Mouse (Mus musculus): Measurements from ENCODE around the gene Pik3r5. TPM values are rescaled to one million over a fixed set of nuclear protein-coding genes. Genes with fewer than 3 reads are reported as not detected.
A peak's percentile ranks its signal among the peaks of the same experiment; 100 is the strongest.

Gene Pik3r5
- polyA plus RNA-seq, 1 experiment from 2014 or later: 0.74 TPM

- Histone ChIP-seq H3K9me3 (ENCODE audit: control insufficient read depth, low read length) (no peaks in the 10 kb centered on the region), H3K4me1 (replicated peaks; ENCODE audit: control insufficient read depth, insufficient read depth, low read length) (peaks cover 16% of the 10 kb centered on the region), H3K27me3 (ENCODE audit: control insufficient read depth, insufficient read depth, low read length) (peaks cover 80% of the 10 kb centered on the region), H3K27ac (ENCODE audit: low read depth, low read length) (peak overlapping the region; percentile 91; the same call in 1 of the 2 replicates), H3K9ac (ENCODE audit: low read depth, low read length) (no peak overlapping the region), H3K4me3 (ENCODE audit: low read depth, low read length) (no peak overlapping the region; the same call in 1 of the 2 replicates), H3K4me2 (replicated peaks; ENCODE audit: low read depth, low read length) (no peak overlapping the region), H3K36me3 (ENCODE audit: control insufficient read depth, insufficient read depth, low read length) (no peaks in the 10 kb centered on the region)
- ATAC-seq (ENCODE audit: low FRiP score): no peak
- peak; percentile 31 for DNase-seq (ENCODE audit: low spot score)
- WGBS: 19% methylated on average over 11 of the region's 11 CpGs
Observed at GRCm38 (mm10) chr11:68387971-68388654, 43.8 kb upstream of the Pik3r5 start.

GRCm38 (mm10) chr11:68388655-68389015 lies 43.3 kb upstream of the Pik3r5 start:
- WGBS: 10% methylated on average over 1 of the region's 1 CpGs
- no peaks in the 10 kb centered on the region for H3K9me3 ChIP-seq (ENCODE audit: control insufficient read depth, low read length)
- H3K9ac ChIP-seq (ENCODE audit: low read depth, low read length): no peak overlapping the region
- DNase-seq (ENCODE audit: low spot score) (peak; percentile 26), ATAC-seq (ENCODE audit: low FRiP score) (no peak)
- no peak overlapping the region for H3K4me2 ChIP-seq (replicated peaks; ENCODE audit: low read depth, low read length)
- no peak overlapping the region for H3K27ac ChIP-seq (ENCODE audit: low read depth, low read length)
- peaks cover 12% of the 10 kb centered on the region for H3K4me1 ChIP-seq (replicated peaks; ENCODE audit: control insufficient read depth, insufficient read depth, low read length)
- H3K4me3 ChIP-seq (ENCODE audit: low read depth, low read length): no peak overlapping the region
- H3K36me3 ChIP-seq (ENCODE audit: control insufficient read depth, insufficient read depth, low read length): no peaks in the 10 kb centered on the region
- peaks cover 76% of the 10 kb centered on the region for H3K27me3 ChIP-seq (ENCODE audit: control insufficient read depth, insufficient read depth, low read length)

GRCm38 (mm10) chr11:68389621-68390020 lies 42.3 kb upstream of the Pik3r5 start:
- H3K9ac ChIP-seq (ENCODE audit: low read depth, low read length): no peak overlapping the region
- H3K4me2 ChIP-seq (replicated peaks; ENCODE audit: low read depth, low read length): no peak overlapping the region
- 3% methylated on average over 8 of the region's 8 CpGs for WGBS
- no peaks in the 10 kb centered on the region for H3K36me3 ChIP-seq (ENCODE audit: control insufficient read depth, insufficient read depth, low read length)
- no peaks in the 10 kb centered on the region for H3K9me3 ChIP-seq (ENCODE audit: control insufficient read depth, low read length)
- H3K27ac ChIP-seq (ENCODE audit: low read depth, low read length): no peak overlapping the region
- ATAC-seq (ENCODE audit: low FRiP score): no peak
- no peak overlapping the region for H3K4me3 ChIP-seq (ENCODE audit: low read depth, low read length)
- H3K27me3 ChIP-seq (ENCODE audit: control insufficient read depth, insufficient read depth, low read length): peaks cover 75% of the 10 kb centered on the region
- peak; percentile 37 for DNase-seq (ENCODE audit: low spot score)
- peaks cover 12% of the 10 kb centered on the region for H3K4me1 ChIP-seq (replicated peaks; ENCODE audit: control insufficient read depth, insufficient read depth, low read length)

GRCm38 (mm10) chr11:68390381-68391287 lies 41.3 kb upstream of the Pik3r5 start:
- Histone ChIP-seq H3K4me2 (replicated peaks; ENCODE audit: low read depth, low read length) (no peak overlapping the region), H3K9me3 (ENCODE audit: control insufficient read depth, low read length) (no peaks in the 10 kb centered on the region), H3K4me1 (replicated peaks; ENCODE audit: control insufficient read depth, insufficient read depth, low read length) (peaks cover 5% of the 10 kb centered on the region), H3K27me3 (ENCODE audit: control insufficient read depth, insufficient read depth, low read length) (peaks cover 72% of the 10 kb centered on the region), H3K36me3 (ENCODE audit: control insufficient read depth, insufficient read depth, low read length) (no peaks in the 10 kb centered on the region), H3K27ac (ENCODE audit: low read depth, low read length) (no peak overlapping the region), H3K4me3 (ENCODE audit: low read depth, low read length) (no peak overlapping the region), H3K9ac (ENCODE audit: low read depth, low read length) (no peak overlapping the region)
- ATAC-seq (ENCODE audit: low FRiP score) (no peak), DNase-seq (ENCODE audit: low spot score) (peak; percentile 19)
- 8% methylated on average over 19 of the region's 19 CpGs for WGBS

- DNase-seq (ENCODE audit: low spot score): no peak
- Histone ChIP-seq H3K36me3 (ENCODE audit: control insufficient read depth, insufficient read depth, low read length) (no peaks in the 10 kb centered on the region), H3K9me3 (ENCODE audit: control insufficient read depth, low read length) (no peaks in the 10 kb centered on the region), H3K9ac (ENCODE audit: low read depth, low read length) (no peak overlapping the region), H3K4me2 (replicated peaks; ENCODE audit: low read depth, low read length) (no peak overlapping the region), H3K27me3 (ENCODE audit: control insufficient read depth, insufficient read depth, low read length) (peaks cover 73% of the 10 kb centered on the region), H3K27ac (ENCODE audit: low read depth, low read length) (no peak overlapping the region), H3K4me3 (ENCODE audit: low read depth, low read length) (no peak overlapping the region), H3K4me1 (replicated peaks; ENCODE audit: control insufficient read depth, insufficient read depth, low read length) (peaks cover 3% of the 10 kb centered on the region)
- no peak for ATAC-seq (ENCODE audit: low FRiP score)
- 35% methylated on average over 2 of the region's 2 CpGs for WGBS
Observed at GRCm38 (mm10) chr11:68393897-68394490, 37.9 kb upstream of the Pik3r5 start.

- Histone ChIP-seq H3K4me1 (replicated peaks; ENCODE audit: control insufficient read depth, insufficient read depth, low read length) (peaks cover 3% of the 10 kb centered on the region), H3K27me3 (ENCODE audit: control insufficient read depth, insufficient read depth, low read length) (peaks cover 68% of the 10 kb centered on the region), H3K9ac (ENCODE audit: low read depth, low read length) (no peak overlapping the region), H3K9me3 (ENCODE audit: control insufficient read depth, low read length) (no peaks in the 10 kb centered on the region), H3K36me3 (ENCODE audit: control insufficient read depth, insufficient read depth, low read length) (no peaks in the 10 kb centered on the region), H3K27ac (ENCODE audit: low read depth, low read length) (no peak overlapping the region), H3K4me2 (replicated peaks; ENCODE audit: low read depth, low read length) (no peak overlapping the region), H3K4me3 (ENCODE audit: low read depth, low read length) (no peak overlapping the region)
- DNase-seq (ENCODE audit: low spot score) (no peak), ATAC-seq (ENCODE audit: low FRiP score) (no peak)
- WGBS: 52% methylated on average over 4 of the region's 4 CpGs
Observed at GRCm38 (mm10) chr11:68394749-68395148, 37.2 kb upstream of the Pik3r5 start.

GRCm38 (mm10) chr11:68395546-68395945 lies 36.4 kb upstream of the Pik3r5 start:
- Histone ChIP-seq H3K4me3 (ENCODE audit: low read depth, low read length) (no peak overlapping the region), H3K27ac (ENCODE audit: low read depth, low read length) (no peak overlapping the region), H3K9ac (ENCODE audit: low read depth, low read length) (no peak overlapping the region), H3K9me3 (ENCODE audit: control insufficient read depth, low read length) (no peaks in the 10 kb centered on the region), H3K36me3 (ENCODE audit: control insufficient read depth, insufficient read depth, low read length) (no peaks in the 10 kb centered on the region), H3K4me2 (replicated peaks; ENCODE audit: low read depth, low read length) (no peak overlapping the region), H3K4me1 (replicated peaks; ENCODE audit: control insufficient read depth, insufficient read depth, low read length) (peaks cover 3% of the 10 kb centered on the region), H3K27me3 (ENCODE audit: control insufficient read depth, insufficient read depth, low read length) (peaks cover 65% of the 10 kb centered on the region)
- ATAC-seq (ENCODE audit: low FRiP score) (no peak), DNase-seq (ENCODE audit: low spot score) (no peak)
- 64% methylated on average over 5 of the region's 5 CpGs for whole genome bisulfite sequencing

- H3K9ac ChIP-seq (ENCODE audit: low read depth, low read length): peak overlapping the region; percentile 32; the same call in 1 of the 2 replicates
- peak overlapping the region; percentile 98 for H3K4me2 ChIP-seq (replicated peaks; ENCODE audit: low read depth, low read length)
- H3K36me3 ChIP-seq (ENCODE audit: control insufficient read depth, insufficient read depth, low read length): no peaks in the 10 kb centered on the region
- ATAC-seq (ENCODE audit: low FRiP score) (peak; percentile 22; the same call in 1 of the 2 replicates), DNase-seq (ENCODE audit: low spot score) (no peak)
- H3K4me1 ChIP-seq (replicated peaks; ENCODE audit: control insufficient read depth, insufficient read depth, low read length): peaks cover 3% of the 10 kb centered on the region
- peak overlapping the region; percentile 45 for H3K4me3 ChIP-seq (ENCODE audit: low read depth, low read length)
- WGBS: 5% methylated on average over 24 of the region's 24 CpGs
- peak overlapping the region; percentile 77; the same call in 1 of the 2 replicates for H3K27ac ChIP-seq (ENCODE audit: low read depth, low read length)
- H3K27me3 ChIP-seq (ENCODE audit: control insufficient read depth, insufficient read depth, low read length): peaks cover 51% of the 10 kb centered on the region
- H3K9me3 ChIP-seq (ENCODE audit: control insufficient read depth, low read length): no peaks in the 10 kb centered on the region
Observed at GRCm38 (mm10) chr11:68398891-68399547, 32.9 kb upstream of the Pik3r5 start.

All from hindbrain, embryonic 11.5 days (tissue).